Mouse (Mus musculus) gastrocnemius, adult 8-10 months (tissue): Measurements from ENCODE around the gene Dnah11. TPM values are rescaled to one million over a fixed set of nuclear protein-coding genes. Genes with fewer than 3 reads are reported as not detected.
A peak's percentile ranks its signal among the peaks of the same experiment; 100 is the strongest.

Experiments used
- DNase-seq, 2 experiments: peaks; one replicate each; pipeline ENCODE4 v3.0.0; 2022; ENCODE audit warnings: low spot score in 2 of 2
- total RNA-seq, 4 experiments: library from RNA; stranded (reverse); gene quantifications; 2 replicates each; pipeline ENCODE4 v1.2.4; 2022

The Dnah11 gene
- total RNA-seq, 4 experiments from 2014 or later, result 0.03 TPM; not detected in 3

GRCm38 (mm10) chr12:118094946-118095345 lies 103.9 kb downstream of the Dnah11 start:
- DNase-seq, result no peak

- DNase-seq, result no peak
Observed at GRCm38 (mm10) chr12:118085291-118085690, 113.6 kb downstream of the Dnah11 start.

- DNase-seq, result no peak
Observed at GRCm38 (mm10) chr12:118084806-118085205, 114.0 kb downstream of the Dnah11 start.

- no peak for DNase-seq
Observed at GRCm38 (mm10) chr12:118084134-118084533, 114.7 kb downstream of the Dnah11 start.

GRCm38 (mm10) chr12:118080441-118080840 lies 118.4 kb downstream of the Dnah11 start:
- no peak for DNase-seq

GRCm38 (mm10) chr12:118078434-118078989 lies 120.3 kb downstream of the Dnah11 start:
- DNase-seq, result no peak

- no peak for DNase-seq
Observed at GRCm38 (mm10) chr12:118076802-118077201, 122.0 kb downstream of the Dnah11 start.

- no peak for DNase-seq
Observed at GRCm38 (mm10) chr12:118072181-118072872, 126.5 kb downstream of the Dnah11 start.

- DNase-seq, result no peak
Observed at GRCm38 (mm10) chr12:118071667-118072066, 127.2 kb downstream of the Dnah11 start.

- no peak for DNase-seq
Observed at GRCm38 (mm10) chr12:118068785-118069184, 130.1 kb downstream of the Dnah11 start.

- DNase-seq, result no peak
Observed at GRCm38 (mm10) chr12:118062343-118062742, 136.5 kb downstream of the Dnah11 start.

GRCm38 (mm10) chr12:118056876-118057275 lies 142.0 kb downstream of the Dnah11 start:
- no peak for DNase-seq

- no peak for DNase-seq
Observed at GRCm38 (mm10) chr12:118045381-118045780, 153.5 kb downstream of the Dnah11 start.

- DNase-seq, result no peak
Observed at GRCm38 (mm10) chr12:118043130-118043647, 155.7 kb downstream of the Dnah11 start.

- peak in 1 of 2 experiments; percentile 27 for DNase-seq
Observed at GRCm38 (mm10) chr12:118042196-118042595, 156.6 kb downstream of the Dnah11 start.

- DNase-seq, result peak in 1 of 2 experiments; percentile 7
Observed at GRCm38 (mm10) chr12:118034990-118035389, 163.9 kb downstream of the Dnah11 start.

- DNase-seq, result peak in 1 of 2 experiments; percentile 38
Observed at GRCm38 (mm10) chr12:118025771-118026170, 173.1 kb downstream of the Dnah11 start.

- no peak for DNase-seq
Observed at GRCm38 (mm10) chr12:118018936-118019335, 179.9 kb downstream of the Dnah11 start.

- no peak for DNase-seq
Observed at GRCm38 (mm10) chr12:118013872-118014271, 185.0 kb downstream of the Dnah11 start.

- no peak for DNase-seq
Observed at GRCm38 (mm10) chr12:118011921-118012320, 186.9 kb downstream of the Dnah11 start.

GRCm38 (mm10) chr12:117994938-117995337 lies 203.9 kb downstream of the Dnah11 start:
- no peak for DNase-seq

- DNase-seq, result peak; percentile 61 to 74
Observed at GRCm38 (mm10) chr12:117993499-117993898, 205.3 kb downstream of the Dnah11 start.
